Mouse (Mus musculus): ENCODE data around the gene Snx4. TPM values are rescaled to one million over a fixed set of nuclear protein-coding genes. Genes with fewer than 3 reads are reported as not detected.

Gene Snx4
- polyA plus RNA-seq, 1 experiment from 2014 or later: 117 TPM

DNA sequence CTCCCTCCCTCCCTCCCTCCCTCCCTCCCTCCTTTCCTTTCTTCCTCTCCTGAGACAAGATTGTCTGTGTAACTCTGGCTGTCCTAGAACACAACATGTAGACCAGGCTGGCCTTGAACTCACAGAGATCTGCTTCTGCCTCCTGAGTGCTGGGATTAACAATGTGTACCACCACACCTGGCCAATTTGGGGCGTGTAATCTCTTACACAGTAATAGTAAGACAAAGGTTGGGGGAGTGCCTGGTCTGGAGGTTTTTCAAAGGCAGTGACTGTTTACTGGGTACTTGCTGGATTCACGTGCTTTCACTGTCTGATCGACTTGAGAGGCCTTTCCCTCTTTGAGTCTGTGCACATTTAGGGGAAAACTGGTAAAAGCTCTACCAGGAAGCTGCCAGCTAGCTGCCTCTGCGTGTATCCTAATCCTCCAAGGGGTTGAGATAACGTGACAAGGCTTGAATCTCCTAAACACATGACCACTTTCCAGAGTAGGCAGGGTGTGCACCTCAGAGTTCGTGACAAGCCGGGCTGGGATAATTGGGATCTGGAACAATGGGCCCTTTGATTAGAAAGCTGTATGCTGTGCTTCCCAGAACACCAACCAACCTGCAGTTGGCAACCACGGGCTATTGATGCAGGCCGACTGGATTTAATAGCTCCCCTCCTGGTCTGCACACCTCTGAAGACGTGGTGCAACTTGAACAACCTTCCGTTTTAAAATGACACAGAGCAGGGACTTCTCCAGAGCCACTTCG lies 74.6 kb downstream of the Snx4 start:
- Histone ChIP-seq H3K9ac (no peak overlapping the region), H3K4me2 (no peak overlapping the region), H3K27me3 (no peaks in the 10 kb centered on the region), H3K4me1 (no peaks in the 10 kb centered on the region), H3K4me3 (no peak overlapping the region), H3K27ac (no peak overlapping the region), H3K36me3 (no peaks in the 10 kb centered on the region), H3K9me3 (no peaks in the 10 kb centered on the region)
- no peak for ATAC-seq (ENCODE audit: borderline replicate concordance, extremely low read depth, low FRiP score, low TSS enrichment)
- 45% methylated on average over 12 of the region's 12 CpGs for WGBS

DNA sequence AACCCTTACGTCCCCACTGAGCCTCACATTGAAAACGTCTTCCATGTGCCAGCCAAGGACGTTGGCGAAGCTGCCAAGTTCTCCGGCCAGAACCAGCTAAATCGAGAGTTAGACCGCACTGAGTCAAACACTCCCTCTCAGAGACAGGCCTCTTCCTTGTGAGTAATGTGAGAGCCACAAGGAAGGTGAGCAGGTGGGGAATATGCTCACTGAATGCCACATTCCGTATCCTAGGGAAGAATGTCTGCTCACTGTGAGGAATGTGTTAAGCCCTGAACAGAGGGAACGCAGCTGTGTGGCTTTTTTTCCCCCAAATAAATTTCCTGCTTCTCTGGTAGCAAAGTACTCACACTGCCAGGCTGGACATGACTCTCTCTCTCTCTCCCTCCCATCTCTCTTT lies 75.3 kb downstream of the Snx4 start:
- H3K36me3 ChIP-seq: no peaks in the 10 kb centered on the region
- no peak overlapping the region for H3K4me3 ChIP-seq
- 52% methylated on average over 9 of the region's 9 CpGs for WGBS
- H3K27ac ChIP-seq: no peak overlapping the region
- no peak overlapping the region for H3K4me2 ChIP-seq
- ATAC-seq (ENCODE audit: borderline replicate concordance, extremely low read depth, low FRiP score, low TSS enrichment): no peak
- no peaks in the 10 kb centered on the region for H3K27me3 ChIP-seq
- no peaks in the 10 kb centered on the region for H3K9me3 ChIP-seq
- no peaks in the 10 kb centered on the region for H3K4me1 ChIP-seq
- no peak overlapping the region for H3K9ac ChIP-seq

DNA sequence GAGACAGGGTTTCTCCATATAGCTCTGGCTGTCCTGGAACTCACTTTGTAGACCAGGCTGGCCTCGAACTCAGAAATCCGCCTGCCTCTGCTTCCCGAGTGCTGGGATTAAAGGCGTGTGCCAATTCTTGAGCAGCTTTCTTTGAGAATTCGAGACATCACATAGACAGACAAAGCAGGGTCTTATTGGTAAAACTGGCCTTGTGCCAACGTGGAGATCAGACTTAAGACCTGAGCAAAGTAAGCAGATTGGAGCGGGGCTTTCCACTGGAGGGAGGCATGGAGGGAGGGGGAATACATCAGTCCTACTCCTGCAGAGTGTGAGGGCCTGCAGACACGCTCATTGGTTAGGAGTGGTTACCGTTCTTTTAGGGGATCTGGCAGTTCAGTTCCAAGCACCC lies 75.9 kb downstream of the Snx4 start:
- H3K36me3 ChIP-seq: no peaks in the 10 kb centered on the region
- H3K27me3 ChIP-seq: no peaks in the 10 kb centered on the region
- H3K27ac ChIP-seq: no peak overlapping the region
- no peaks in the 10 kb centered on the region for H3K9me3 ChIP-seq
- no peak for ATAC-seq (ENCODE audit: borderline replicate concordance, extremely low read depth, low FRiP score, low TSS enrichment)
- no peak overlapping the region for H3K4me3 ChIP-seq
- no peaks in the 10 kb centered on the region for H3K4me1 ChIP-seq
- no peak overlapping the region for H3K4me2 ChIP-seq
- H3K9ac ChIP-seq: no peak overlapping the region
- 67% methylated on average over 9 of the region's 9 CpGs for whole genome bisulfite sequencing

DNA sequence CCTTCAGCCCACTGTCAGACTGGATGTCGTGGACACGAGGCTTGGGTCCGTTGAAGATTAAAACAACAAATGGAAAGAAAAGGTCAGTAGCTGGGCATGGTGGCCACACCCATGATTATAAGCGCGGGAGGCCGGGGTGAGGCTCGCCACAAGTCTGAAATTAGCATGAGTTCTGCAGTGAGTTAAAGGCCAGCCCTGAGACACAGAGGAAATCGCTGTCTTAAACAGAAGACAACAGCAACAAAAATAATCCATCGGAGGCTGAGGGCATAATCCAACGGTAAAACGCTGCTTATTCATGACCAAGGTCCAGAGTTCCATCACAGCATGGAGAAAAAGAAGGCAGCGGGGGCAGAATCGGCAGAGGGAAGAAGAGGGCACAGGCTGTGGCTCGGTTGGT lies 81.8 kb downstream of the Snx4 start:
- no peak overlapping the region for H3K9ac ChIP-seq
- 62% methylated on average over 14 of the region's 14 CpGs for WGBS
- no peak overlapping the region for H3K4me3 ChIP-seq
- H3K4me2 ChIP-seq: no peak overlapping the region
- no peaks in the 10 kb centered on the region for H3K36me3 ChIP-seq
- 0 out of 2 replicates have a peak, but pooled peaks cover 8% of the 10 kb centered on the region for H3K4me1 ChIP-seq
- no peaks in the 10 kb centered on the region for H3K27me3 ChIP-seq
- ATAC-seq (ENCODE audit: borderline replicate concordance, extremely low read depth, low FRiP score, low TSS enrichment): no peak
- no peaks in the 10 kb centered on the region for H3K9me3 ChIP-seq
- H3K27ac ChIP-seq: no peak overlapping the region

DNA sequence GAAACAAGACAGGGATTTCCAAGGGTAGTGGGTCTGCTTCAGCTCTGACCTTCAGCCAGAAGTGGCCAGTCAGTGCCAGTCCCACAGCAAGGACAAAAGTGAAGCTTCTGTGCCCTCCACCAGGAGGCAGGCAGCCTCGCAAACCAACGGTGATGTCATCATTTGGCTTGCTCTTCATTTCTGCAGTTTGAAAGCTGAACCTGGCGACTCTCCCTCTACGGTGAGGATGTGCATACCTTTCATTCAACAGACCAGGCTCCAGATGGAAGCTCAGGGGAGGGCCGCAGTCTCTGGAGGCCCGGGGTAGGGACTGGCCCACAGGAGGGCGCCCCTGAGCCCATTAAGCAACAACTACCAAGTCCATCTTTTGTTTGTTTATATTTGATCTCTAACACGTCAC lies 85.9 kb downstream of the Snx4 start:
- peak overlapping the region; percentile 11; the same call in 1 of the 2 replicates for H3K4me3 ChIP-seq
- H3K27me3 ChIP-seq: no peaks in the 10 kb centered on the region
- WGBS: 5% methylated on average over 8 of the region's 8 CpGs
- H3K9me3 ChIP-seq: no peaks in the 10 kb centered on the region
- H3K4me1 ChIP-seq: 0 out of 2 replicates have a peak, but pooled peaks cover 9% of the 10 kb centered on the region
- ATAC-seq (ENCODE audit: borderline replicate concordance, extremely low read depth, low FRiP score, low TSS enrichment): peak; percentile 64; the same call in 1 of the 2 replicates
- H3K36me3 ChIP-seq: no peaks in the 10 kb centered on the region
- H3K4me2 ChIP-seq: peak overlapping the region; percentile 42
- H3K27ac ChIP-seq: no peak overlapping the region
- H3K9ac ChIP-seq: no peak overlapping the region

DNA sequence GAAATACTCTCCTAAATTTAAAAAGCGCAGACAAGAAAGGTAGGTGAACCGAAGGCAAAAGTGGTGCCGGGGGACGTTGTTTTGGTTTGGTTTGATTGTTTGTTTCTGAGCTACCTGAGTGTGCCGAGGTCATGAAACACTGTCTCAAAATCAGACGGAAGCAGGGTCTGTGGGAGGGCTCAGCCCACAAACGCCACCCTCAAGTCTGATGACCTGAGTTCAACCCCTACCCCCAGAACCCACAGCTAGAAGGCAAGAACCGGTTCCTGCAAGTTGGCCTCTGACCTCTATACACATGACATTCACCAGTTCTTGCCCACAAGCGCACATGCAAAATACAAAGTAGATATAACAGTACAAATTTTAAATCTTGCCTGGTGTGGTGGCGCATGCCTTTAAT lies 86.4 kb downstream of the Snx4 start:
- no peak for ATAC-seq (ENCODE audit: borderline replicate concordance, extremely low read depth, low FRiP score, low TSS enrichment)
- H3K4me3 ChIP-seq: peak overlapping the region; percentile 11; the same call in 1 of the 2 replicates
- WGBS: 60% methylated on average over 10 of the region's 10 CpGs

DNA sequence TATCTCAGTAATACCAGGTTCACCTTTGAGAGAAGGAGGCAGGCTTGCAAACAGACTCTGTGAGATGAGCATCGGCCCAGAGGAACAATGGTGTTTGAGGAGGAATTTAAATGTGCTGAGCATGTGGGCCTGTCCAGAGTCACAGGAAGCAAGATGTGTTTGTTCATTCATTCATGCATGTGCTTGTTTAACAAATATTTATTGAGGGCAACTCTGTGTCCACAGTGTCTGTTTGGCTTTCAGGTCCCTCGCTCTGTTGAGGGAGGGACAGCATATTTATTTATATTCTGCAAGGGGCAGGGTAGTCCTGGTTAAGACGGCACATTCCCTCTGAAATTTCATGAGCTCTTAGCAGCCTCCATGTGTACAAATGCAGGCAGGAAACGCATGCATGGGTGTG lies 87.2 kb downstream of the Snx4 start:
- 30% methylated on average over 4 of the region's 4 CpGs for WGBS
- H3K4me1 ChIP-seq: peaks cover 14% of the 10 kb centered on the region
- H3K27me3 ChIP-seq: no peaks in the 10 kb centered on the region
- H3K9me3 ChIP-seq: no peaks in the 10 kb centered on the region
- no peak for ATAC-seq (ENCODE audit: borderline replicate concordance, extremely low read depth, low FRiP score, low TSS enrichment)
- no peaks in the 10 kb centered on the region for H3K36me3 ChIP-seq
- H3K4me3 ChIP-seq: no peak overlapping the region
- no peak overlapping the region for H3K4me2 ChIP-seq
- H3K27ac ChIP-seq: no peak overlapping the region
- H3K9ac ChIP-seq: no peak overlapping the region

More for the DNA sequence above, 86.4 kb downstream of the Snx4 start:
- no peaks in the 10 kb centered on the region for H3K9me3 ChIP-seq
- H3K27me3 ChIP-seq: no peaks in the 10 kb centered on the region
- no peaks in the 10 kb centered on the region for H3K36me3 ChIP-seq
- no peak overlapping the region for H3K27ac ChIP-seq
- peaks cover 10% of the 10 kb centered on the region for H3K4me1 ChIP-seq
- H3K9ac ChIP-seq: no peak overlapping the region
- peak overlapping the region; percentile 42 for H3K4me2 ChIP-seq

DNA sequence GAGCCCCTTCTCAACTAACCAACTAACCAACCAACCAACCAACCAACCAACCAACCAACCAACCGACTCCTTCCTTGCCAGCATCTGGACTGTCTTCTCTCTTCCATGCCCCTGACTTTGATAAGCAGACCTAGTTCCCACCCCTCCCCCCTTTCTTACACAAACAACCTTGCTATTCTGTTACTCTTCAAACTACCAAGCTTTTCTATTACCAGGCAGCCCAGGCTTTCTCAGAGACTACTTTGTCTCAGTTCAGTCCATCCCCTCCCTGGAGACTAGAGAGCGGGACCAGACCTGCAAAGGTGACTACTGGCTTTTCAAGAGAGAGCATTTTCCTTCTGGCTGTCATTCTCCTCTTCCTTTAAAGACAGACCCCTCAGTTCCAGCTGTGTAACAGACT lies 88.2 kb downstream of the Snx4 start:
- ATAC-seq (ENCODE audit: borderline replicate concordance, extremely low read depth, low FRiP score, low TSS enrichment): no peak
- no peaks in the 10 kb centered on the region for H3K36me3 ChIP-seq
- peaks cover 17% of the 10 kb centered on the region for H3K4me1 ChIP-seq
- no peak overlapping the region for H3K4me3 ChIP-seq
- H3K9ac ChIP-seq: no peak overlapping the region
- no peaks in the 10 kb centered on the region for H3K9me3 ChIP-seq
- 83% methylated on average over 2 of the region's 2 CpGs for WGBS
- no peak overlapping the region for H3K4me2 ChIP-seq
- no peaks in the 10 kb centered on the region for H3K27me3 ChIP-seq
- no peak overlapping the region for H3K27ac ChIP-seq

DNA sequence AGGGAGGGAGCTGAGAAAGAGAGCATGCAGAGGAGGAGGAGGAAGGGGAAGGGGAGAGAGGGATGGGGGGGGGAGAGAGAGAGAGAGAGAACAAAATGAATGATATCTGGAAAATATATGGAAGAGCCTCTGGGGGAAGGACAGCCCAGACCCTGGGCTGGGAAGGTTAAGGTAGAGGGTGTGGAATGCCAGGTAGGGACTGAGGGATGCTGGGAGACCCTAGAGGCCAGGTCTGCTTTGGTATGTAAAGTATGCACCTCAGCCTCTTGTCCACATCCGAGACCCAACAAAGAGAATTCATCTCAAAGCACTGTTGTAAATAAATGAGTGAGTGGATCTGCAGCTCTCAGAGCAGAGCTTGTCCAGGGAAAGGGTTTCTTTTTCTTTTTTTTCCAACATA lies 91.1 kb downstream of the Snx4 start:
- Histone ChIP-seq H3K27me3 (no peaks in the 10 kb centered on the region), H3K4me3 (no peak overlapping the region), H3K36me3 (no peaks in the 10 kb centered on the region), H3K9ac (no peak overlapping the region), H3K4me2 (no peak overlapping the region), H3K4me1 (peaks cover 20% of the 10 kb centered on the region), H3K9me3 (no peaks in the 10 kb centered on the region), H3K27ac (no peak overlapping the region)
- no peak for ATAC-seq (ENCODE audit: borderline replicate concordance, extremely low read depth, low FRiP score, low TSS enrichment)
- 42% methylated on average over 1 of the region's 1 CpGs for WGBS

DNA sequence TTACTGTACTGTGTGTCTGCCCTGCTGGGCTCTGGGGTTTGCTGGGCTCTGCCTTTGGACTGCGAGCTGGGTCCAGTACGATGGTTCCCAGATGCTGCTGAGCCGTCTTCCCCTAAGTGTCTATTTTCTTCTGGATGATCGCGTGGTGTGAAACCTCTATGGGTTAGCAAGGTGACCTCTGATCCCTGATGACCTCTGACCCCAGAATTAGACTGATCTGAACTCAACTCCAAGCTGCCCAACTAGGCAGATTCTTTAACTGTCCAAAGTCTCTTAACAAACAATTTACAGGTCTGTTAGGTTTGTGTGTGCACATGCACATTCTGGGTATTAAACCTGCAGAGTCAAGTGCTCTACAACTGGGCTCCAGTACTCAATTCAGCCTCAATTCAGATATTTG lies 91.9 kb downstream of the Snx4 start:
- Histone ChIP-seq H3K9me3 (no peaks in the 10 kb centered on the region), H3K36me3 (no peaks in the 10 kb centered on the region), H3K4me3 (no peak overlapping the region), H3K4me2 (no peak overlapping the region), H3K9ac (no peak overlapping the region), H3K27ac (no peak overlapping the region), H3K27me3 (no peaks in the 10 kb centered on the region), H3K4me1 (peaks cover 13% of the 10 kb centered on the region)
- WGBS: 58% methylated on average over 5 of the region's 5 CpGs
- no peak for ATAC-seq (ENCODE audit: borderline replicate concordance, extremely low read depth, low FRiP score, low TSS enrichment)

DNA sequence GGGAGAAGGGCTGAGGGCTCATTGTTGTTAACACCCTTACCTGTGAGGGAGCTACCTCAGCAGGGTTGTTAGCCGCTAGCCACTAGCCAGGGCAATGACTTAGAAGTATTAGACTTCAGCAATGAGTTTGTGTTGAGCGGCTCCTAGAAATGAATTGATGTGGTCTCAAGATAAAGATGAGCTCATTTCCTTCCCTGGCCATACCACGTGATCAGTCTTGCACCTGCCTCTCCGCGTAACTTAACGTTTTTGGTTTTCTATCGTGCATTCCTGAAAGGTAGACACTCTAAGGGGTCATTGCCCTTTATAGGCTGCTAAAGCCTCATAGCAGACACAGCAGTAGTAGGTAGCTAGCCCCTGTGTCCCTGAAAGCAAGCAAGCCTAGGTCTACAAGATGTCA lies 92.4 kb downstream of the Snx4 start:
- ATAC-seq (ENCODE audit: borderline replicate concordance, extremely low read depth, low FRiP score, low TSS enrichment): no peak
- no peak overlapping the region for H3K9ac ChIP-seq
- H3K4me2 ChIP-seq: no peak overlapping the region
- no peak overlapping the region for H3K27ac ChIP-seq
- H3K9me3 ChIP-seq: no peaks in the 10 kb centered on the region
- WGBS: 73% methylated on average over 7 of the region's 7 CpGs
- no peaks in the 10 kb centered on the region for H3K36me3 ChIP-seq
- no peak overlapping the region for H3K4me3 ChIP-seq
- no peaks in the 10 kb centered on the region for H3K27me3 ChIP-seq
- H3K4me1 ChIP-seq: peaks cover 13% of the 10 kb centered on the region

DNA sequence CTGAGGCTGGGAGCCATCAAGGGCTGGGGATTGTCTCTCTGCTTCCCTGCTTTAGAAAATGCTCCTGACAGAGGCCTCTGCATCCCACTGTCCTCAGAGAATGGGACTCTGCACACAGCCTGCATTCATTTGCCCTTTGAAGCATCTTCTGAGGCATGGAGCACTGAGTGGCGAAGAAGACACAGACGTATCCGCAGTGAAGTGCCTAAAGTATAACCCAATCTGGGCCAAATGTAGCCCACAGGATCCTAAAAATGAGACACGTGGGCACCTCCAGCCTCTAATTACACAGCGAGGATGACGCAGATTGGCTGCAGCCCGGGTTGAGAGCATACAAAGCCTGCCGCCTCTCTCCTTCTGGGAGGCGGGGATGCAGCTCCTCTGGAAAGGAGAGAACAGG lies 93.1 kb downstream of the Snx4 start:
- 55% methylated on average over 9 of the region's 9 CpGs for WGBS
- no peak for ATAC-seq (ENCODE audit: borderline replicate concordance, extremely low read depth, low FRiP score, low TSS enrichment)
- H3K9me3 ChIP-seq: no peaks in the 10 kb centered on the region
- H3K4me1 ChIP-seq: peaks cover 13% of the 10 kb centered on the region
- H3K36me3 ChIP-seq: no peaks in the 10 kb centered on the region
- no peaks in the 10 kb centered on the region for H3K27me3 ChIP-seq
- H3K4me2 ChIP-seq: no peak overlapping the region
- H3K4me3 ChIP-seq: no peak overlapping the region
- H3K27ac ChIP-seq: no peak overlapping the region
- H3K9ac ChIP-seq: no peak overlapping the region

DNA sequence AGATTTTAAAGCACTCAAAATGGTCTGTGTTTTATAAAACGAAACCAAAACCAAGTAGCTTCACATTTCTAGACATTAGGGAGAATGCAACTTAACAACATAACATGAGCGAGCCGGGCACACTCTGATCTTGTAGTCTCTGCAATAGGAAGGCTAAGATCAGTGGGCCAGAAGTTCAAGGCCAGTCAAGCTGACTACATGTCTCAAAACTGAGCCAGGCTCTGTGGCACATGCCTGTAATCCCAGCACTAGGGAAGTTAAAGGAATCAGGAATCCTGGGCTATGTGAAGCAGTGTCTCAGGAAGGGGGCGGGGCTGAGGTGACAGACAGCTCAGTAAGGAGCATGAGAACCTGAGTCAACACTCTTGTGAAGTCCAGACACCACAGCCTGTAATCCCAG lies 93.6 kb downstream of the Snx4 start:
- Histone ChIP-seq H3K27ac (no peak overlapping the region), H3K27me3 (no peaks in the 10 kb centered on the region), H3K4me1 (peaks cover 13% of the 10 kb centered on the region), H3K4me3 (no peak overlapping the region), H3K4me2 (no peak overlapping the region), H3K9ac (no peak overlapping the region), H3K9me3 (no peaks in the 10 kb centered on the region), H3K36me3 (no peaks in the 10 kb centered on the region)
- 77% methylated on average over 4 of the region's 4 CpGs for WGBS
- no peak for ATAC-seq (ENCODE audit: borderline replicate concordance, extremely low read depth, low FRiP score, low TSS enrichment)
